Mouse (Mus musculus): ENCODE measurements around the gene Fmn2. TPM values are rescaled to one million over a fixed set of nuclear protein-coding genes. Genes with fewer than 3 reads are reported as not detected.
A peak's percentile ranks its signal among the peaks of the same experiment; 100 is the strongest.

Gene Fmn2
- total and polyA plus RNA-seq, 2 experiments from 2014 or later: 5.9 to 21.3 TPM

DNA sequence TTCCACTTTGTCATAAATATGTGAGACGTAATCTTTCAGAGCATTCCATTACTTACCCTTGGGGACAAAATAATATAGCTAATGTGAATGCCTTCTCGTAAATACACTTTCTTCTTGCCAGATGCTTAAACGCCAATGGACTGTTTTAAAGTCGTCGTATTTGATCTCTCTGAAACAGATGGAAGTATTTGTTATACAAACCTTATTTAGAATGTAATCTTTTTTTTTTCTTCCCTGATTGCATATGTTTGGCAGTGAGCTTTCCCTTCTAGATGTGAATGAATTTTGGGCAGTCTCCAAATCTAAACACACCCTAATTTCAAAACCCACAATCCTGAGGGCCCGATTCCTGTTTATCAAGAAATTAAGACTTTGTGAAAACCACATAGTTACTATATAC, 173.7 kb downstream of the Fmn2 start:
- H3K36me3 ChIP-seq (ENCODE audit: insufficient read depth): no peaks in the 10 kb centered on the region
- H3K9ac ChIP-seq: no peak overlapping the region
- H3K9me3 ChIP-seq (ENCODE audit: low read length): no peaks in the 10 kb centered on the region
- 53% methylated on average over 6 of the region's 6 CpGs for WGBS
- no peak overlapping the region for H3K4me2 ChIP-seq (ENCODE audit: low read depth)
- DNase-seq: no peak
- no peak for TF ChIP-seq CTCF (IDR thresholded peaks at IDR 0.05; ENCODE audit: low read depth)
- H3K27ac ChIP-seq (ENCODE audit: low read depth, low read length): no peak overlapping the region
- H3K27me3 ChIP-seq (ENCODE audit: insufficient read depth, low read length): no peaks in the 10 kb centered on the region
- no peak for ATAC-seq
- H3K4me1 ChIP-seq (ENCODE audit: insufficient read depth): no peaks in the 10 kb centered on the region
- H3K4me3 ChIP-seq (ENCODE audit: low read depth, low read length): no peak overlapping the region

DNA sequence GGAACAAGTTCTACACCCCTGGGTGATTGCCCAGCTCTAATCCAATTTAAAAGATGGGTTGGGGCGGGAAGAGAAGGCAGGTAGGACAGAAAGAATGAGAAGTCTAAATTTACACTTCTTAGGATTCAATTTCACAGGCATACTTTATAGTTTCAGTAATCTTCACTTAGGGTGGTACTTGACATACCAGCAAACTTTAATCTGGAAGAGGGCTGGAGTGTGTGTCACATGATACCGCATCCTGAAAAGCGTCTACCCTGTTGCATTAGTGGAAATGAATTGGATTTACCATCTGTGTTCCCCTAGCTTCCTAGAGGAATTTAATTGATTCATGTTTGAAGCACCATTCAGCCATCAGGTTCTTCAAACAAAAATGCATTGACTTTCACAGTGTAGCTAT, 174.6 kb downstream of the Fmn2 start:
- H3K27me3 ChIP-seq (ENCODE audit: insufficient read depth, low read length): no peaks in the 10 kb centered on the region
- no peak overlapping the region for H3K9ac ChIP-seq
- no peaks in the 10 kb centered on the region for H3K9me3 ChIP-seq (ENCODE audit: low read length)
- H3K36me3 ChIP-seq (ENCODE audit: insufficient read depth): no peaks in the 10 kb centered on the region
- 71% methylated on average over 3 of the region's 3 CpGs for WGBS
- H3K4me2 ChIP-seq (ENCODE audit: low read depth): no peak overlapping the region
- DNase-seq (no peak), ATAC-seq (peak; percentile 38; the same call in 1 of the 2 replicates)
- H3K4me1 ChIP-seq (ENCODE audit: insufficient read depth): no peaks in the 10 kb centered on the region
- H3K27ac ChIP-seq (ENCODE audit: low read depth, low read length): no peak overlapping the region
- no peak overlapping the region for H3K4me3 ChIP-seq (ENCODE audit: low read depth, low read length)
- no peak for TF ChIP-seq CTCF (IDR thresholded peaks at IDR 0.05; ENCODE audit: low read depth)

DNA sequence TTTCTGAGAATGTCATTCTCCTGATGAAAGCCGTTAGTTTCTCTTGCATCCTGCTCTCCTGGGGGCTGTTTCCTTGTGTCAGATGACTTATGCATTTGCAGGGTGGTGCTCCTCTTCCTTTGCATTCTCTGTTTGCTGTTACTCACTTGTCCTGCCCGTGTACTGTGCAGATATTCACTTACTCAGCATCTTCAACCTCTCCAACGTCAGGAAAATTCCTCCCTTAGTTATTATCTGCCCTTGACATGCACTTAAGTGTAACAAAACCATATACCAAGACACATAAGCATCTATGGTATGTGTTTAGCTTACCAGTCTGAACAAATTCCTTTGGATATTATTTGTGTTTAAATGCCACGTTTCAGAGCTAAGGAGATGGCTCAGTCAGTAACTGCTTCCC, 175.6 kb downstream of the Fmn2 start:
- no peaks in the 10 kb centered on the region for H3K9me3 ChIP-seq (ENCODE audit: low read length)
- no peak for ATAC-seq
- no peaks in the 10 kb centered on the region for H3K27me3 ChIP-seq (ENCODE audit: insufficient read depth, low read length)
- H3K4me3 ChIP-seq (ENCODE audit: low read depth, low read length): no peak overlapping the region
- H3K27ac ChIP-seq (ENCODE audit: low read depth, low read length): no peak overlapping the region
- no peaks in the 10 kb centered on the region for H3K4me1 ChIP-seq (ENCODE audit: insufficient read depth)
- no peak for TF ChIP-seq CTCF (IDR thresholded peaks at IDR 0.05; ENCODE audit: low read depth)
- H3K9ac ChIP-seq: no peak overlapping the region
- no peak for DNase-seq
- 76% methylated on average over 4 of the region's 4 CpGs for WGBS
- no peak overlapping the region for H3K4me2 ChIP-seq (ENCODE audit: low read depth)
- no peaks in the 10 kb centered on the region for H3K36me3 ChIP-seq (ENCODE audit: insufficient read depth)

DNA sequence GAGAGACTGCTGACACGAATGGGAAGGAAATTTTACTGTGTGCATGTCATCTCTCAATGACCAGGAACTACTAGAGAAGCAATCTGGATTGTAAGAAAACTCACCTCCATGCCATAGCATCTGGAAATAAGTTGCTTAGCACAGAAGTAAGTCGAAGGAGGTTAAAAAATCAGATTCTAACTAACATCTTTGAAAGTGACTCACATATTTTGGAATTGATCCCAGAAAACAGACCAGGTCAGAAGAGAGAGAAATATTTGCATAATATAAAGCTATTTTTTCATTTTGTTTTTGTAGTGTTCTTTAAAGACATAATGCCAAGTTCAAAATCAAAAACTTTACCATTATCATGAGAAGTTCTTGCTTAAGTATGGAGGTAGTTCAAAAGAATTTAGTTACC, 187.7 kb downstream of the Fmn2 start:
- no peak overlapping the region for H3K27ac ChIP-seq (ENCODE audit: low read depth, low read length)
- ATAC-seq (no peak), DNase-seq (no peak)
- H3K4me1 ChIP-seq (ENCODE audit: insufficient read depth): no peaks in the 10 kb centered on the region
- WGBS: 91% methylated on average over 2 of the region's 2 CpGs
- H3K27me3 ChIP-seq (ENCODE audit: insufficient read depth, low read length): no peaks in the 10 kb centered on the region
- no peak for TF ChIP-seq CTCF (IDR thresholded peaks at IDR 0.05; ENCODE audit: low read depth)
- no peaks in the 10 kb centered on the region for H3K9me3 ChIP-seq (ENCODE audit: low read length)
- no peaks in the 10 kb centered on the region for H3K36me3 ChIP-seq (ENCODE audit: insufficient read depth)
- H3K4me2 ChIP-seq (ENCODE audit: low read depth): no peak overlapping the region
- H3K4me3 ChIP-seq (ENCODE audit: low read depth, low read length): no peak overlapping the region
- H3K9ac ChIP-seq: no peak overlapping the region

DNA sequence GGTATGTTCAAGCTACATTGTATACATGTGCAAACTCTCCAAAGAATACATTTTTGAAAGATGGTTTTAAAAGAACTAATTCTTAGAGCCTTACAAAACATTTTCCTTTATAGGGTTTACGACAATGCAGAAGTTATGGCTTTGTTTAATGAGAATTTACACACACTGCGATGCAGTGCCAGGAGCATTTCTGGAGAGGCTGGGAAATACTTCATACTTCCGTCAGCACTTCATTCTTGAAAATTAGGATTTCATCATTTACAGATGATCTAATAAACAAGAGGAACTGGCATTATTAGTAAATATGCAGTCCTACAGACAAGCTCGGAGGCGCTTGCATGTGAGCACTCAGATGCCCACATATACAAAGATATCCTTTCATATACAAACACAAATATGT, 199.2 kb downstream of the Fmn2 start:
- Histone ChIP-seq H3K4me2 (ENCODE audit: low read depth) (no peak overlapping the region), H3K27me3 (ENCODE audit: insufficient read depth, low read length) (no peaks in the 10 kb centered on the region), H3K36me3 (ENCODE audit: insufficient read depth) (no peaks in the 10 kb centered on the region), H3K4me3 (ENCODE audit: low read depth, low read length) (no peak overlapping the region), H3K9ac (no peak overlapping the region), H3K4me1 (ENCODE audit: insufficient read depth) (no peaks in the 10 kb centered on the region), H3K27ac (ENCODE audit: low read depth, low read length) (no peak overlapping the region), H3K9me3 (ENCODE audit: low read length) (no peaks in the 10 kb centered on the region)
- ATAC-seq: no peak
- no peak for TF ChIP-seq CTCF (IDR thresholded peaks at IDR 0.05; ENCODE audit: low read depth)
- DNase-seq: no peak
- WGBS: 96% methylated on average over 5 of the region's 5 CpGs

DNA sequence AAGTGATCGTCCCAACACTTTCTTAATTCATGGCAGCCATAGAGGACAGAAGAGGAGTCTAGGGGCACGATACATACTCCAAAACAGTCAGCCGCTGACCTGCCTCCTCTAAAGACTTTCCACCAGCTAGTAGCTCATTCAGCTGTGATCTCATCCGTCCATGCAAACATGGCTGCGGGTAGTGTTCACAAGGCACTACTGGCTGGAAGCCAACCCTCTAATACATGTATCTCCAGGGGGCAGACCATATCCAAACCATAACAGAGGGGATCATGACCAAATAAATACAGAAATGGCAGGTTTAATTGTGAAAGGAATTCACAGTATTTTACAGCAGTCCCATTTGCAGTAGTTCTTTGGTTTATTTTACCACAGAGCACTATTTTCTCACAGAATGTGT, 200.2 kb downstream of the Fmn2 start:
- no peaks in the 10 kb centered on the region for H3K27me3 ChIP-seq (ENCODE audit: insufficient read depth, low read length)
- ATAC-seq (no peak), DNase-seq (no peak)
- no peak for TF ChIP-seq CTCF (IDR thresholded peaks at IDR 0.05; ENCODE audit: low read depth)
- no peak overlapping the region for H3K4me2 ChIP-seq (ENCODE audit: low read depth)
- WGBS: 69% methylated on average over 5 of the region's 5 CpGs
- no peaks in the 10 kb centered on the region for H3K4me1 ChIP-seq (ENCODE audit: insufficient read depth)
- H3K9me3 ChIP-seq (ENCODE audit: low read length): no peaks in the 10 kb centered on the region
- no peaks in the 10 kb centered on the region for H3K36me3 ChIP-seq (ENCODE audit: insufficient read depth)
- H3K9ac ChIP-seq: no peak overlapping the region
- no peak overlapping the region for H3K4me3 ChIP-seq (ENCODE audit: low read depth, low read length)
- no peak overlapping the region for H3K27ac ChIP-seq (ENCODE audit: low read depth, low read length)

DNA sequence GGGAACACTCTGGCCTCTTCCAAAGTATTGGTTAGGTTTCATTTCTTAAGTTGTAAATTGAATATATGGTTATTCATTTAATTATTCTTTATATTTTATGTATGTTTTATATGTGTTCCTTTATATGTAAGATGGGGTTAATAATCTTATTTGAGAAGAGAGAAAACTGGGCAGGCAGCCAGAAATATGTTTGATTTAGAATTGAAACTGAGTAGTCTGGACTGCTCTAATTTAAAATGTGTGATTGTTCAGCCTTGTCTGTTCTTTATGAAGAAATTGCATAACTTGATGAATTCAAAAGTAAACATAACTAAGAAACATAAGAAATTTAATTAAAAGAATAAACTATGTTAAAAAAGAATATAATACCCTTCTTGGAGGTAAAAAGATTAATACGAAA, 202.3 kb downstream of the Fmn2 start:
- WGBS: 85% methylated on average over 1 of the region's 1 CpGs
- peak; percentile 14 for DNase-seq
- ATAC-seq: no peak

More for the DNA sequence above, 202.3 kb downstream of the Fmn2 start:
- no peak for TF ChIP-seq CTCF (IDR thresholded peaks at IDR 0.05; ENCODE audit: low read depth)
- Histone ChIP-seq H3K4me2 (ENCODE audit: low read depth) (no peak overlapping the region), H3K4me3 (ENCODE audit: low read depth, low read length) (no peak overlapping the region), H3K9ac (no peak overlapping the region), H3K27ac (ENCODE audit: low read depth, low read length) (no peak overlapping the region), H3K36me3 (ENCODE audit: insufficient read depth) (no peaks in the 10 kb centered on the region), H3K4me1 (ENCODE audit: insufficient read depth) (no peaks in the 10 kb centered on the region), H3K27me3 (ENCODE audit: insufficient read depth, low read length) (no peaks in the 10 kb centered on the region), H3K9me3 (ENCODE audit: low read length) (no peaks in the 10 kb centered on the region)

Data from forebrain, postnatal 0 days (tissue).